Mouse (Mus musculus): Measurements from ENCODE around the gene Srf. TPM values are rescaled to one million over a fixed set of nuclear protein-coding genes. Genes with fewer than 3 reads are reported as not detected.
"Not testable (repeated sequence)": the region's sequence is repeated elsewhere in the genome, so short reads cannot be mapped to it uniquely, and the experiment has no call there.

The Srf gene
- polyA plus RNA-seq, 1 experiment, result 61.2 TPM

GRCm38 (mm10) chr17:46559146-46559545, 3.2 kb upstream of the Srf start:
- no peak overlapping the region for H3K4me3 ChIP-seq (ENCODE audit: insufficient read depth, low read length)
- H3K27ac ChIP-seq (ENCODE audit: insufficient read depth, low read length), result no peak overlapping the region
- H3K4me1 ChIP-seq (ENCODE audit: control insufficient read depth, insufficient read depth, low read length), result peaks cover 2% of the 10 kb centered on the region; the same call in 1 of the 2 replicates
- no peak for TF ChIP-seq CTCF (IDR thresholded peaks at IDR 0.05; ENCODE audit: borderline replicate concordance, insufficient read depth, low read length)
- TF ChIP-seq POLR2A (IDR thresholded peaks at IDR 0.05; ENCODE audit: low read depth, low read length), result no peak

- no peak overlapping the region for H3K4me3 ChIP-seq (ENCODE audit: insufficient read depth, low read length)
- TF ChIP-seq POLR2A (IDR thresholded peaks at IDR 0.05; ENCODE audit: low read depth, low read length) (no peak), CTCF (IDR thresholded peaks at IDR 0.05; ENCODE audit: borderline replicate concordance, insufficient read depth, low read length) (no peak)
- peaks cover 2% of the 10 kb centered on the region; the same call in 1 of the 2 replicates for H3K4me1 ChIP-seq (ENCODE audit: control insufficient read depth, insufficient read depth, low read length)
- no peak overlapping the region for H3K27ac ChIP-seq (ENCODE audit: insufficient read depth, low read length)
These were observed 2.2 kb upstream of the Srf start for GRCm38 (mm10) chr17:46558151-46558550.

GRCm38 (mm10) chr17:46557321-46557720, 1.3 kb upstream of the Srf start:
- H3K27ac ChIP-seq (ENCODE audit: insufficient read depth, low read length), result peak overlapping the region; percentile 82; the same call in 1 of the 2 replicates
- H3K4me1 ChIP-seq (ENCODE audit: control insufficient read depth, insufficient read depth, low read length); H3K4me3 ChIP-seq (ENCODE audit: insufficient read depth, low read length): not testable (repeated sequence)

GRCm38 (mm10) chr17:46556584-46556945, 590 bp upstream of the Srf start:
- Histone ChIP-seq H3K4me1 (ENCODE audit: control insufficient read depth, insufficient read depth, low read length) (peaks cover 2% of the 10 kb centered on the region; the same call in 1 of the 2 replicates), H3K4me3 (ENCODE audit: insufficient read depth, low read length) (peak overlapping the region; percentile 30), H3K27ac (ENCODE audit: insufficient read depth, low read length) (peak overlapping the region; percentile 82)
- TF ChIP-seq CTCF (IDR thresholded peaks at IDR 0.05; ENCODE audit: borderline replicate concordance, insufficient read depth, low read length) (no peak), POLR2A (IDR thresholded peaks at IDR 0.05; ENCODE audit: low read depth, low read length) (peak; percentile 5; the same call in 1 of the 2 replicates)

GRCm38 (mm10) chr17:46554977-46555672, 850 bp downstream of the Srf start:
- Histone ChIP-seq H3K4me3 (ENCODE audit: insufficient read depth, low read length) (peak overlapping the region; percentile 90), H3K4me1 (ENCODE audit: control insufficient read depth, insufficient read depth, low read length) (peaks cover 2% of the 10 kb centered on the region; the same call in 1 of the 2 replicates)

GRCm38 (mm10) chr17:46554646-46554976, 1.4 kb downstream of the Srf start:
- peaks cover 2% of the 10 kb centered on the region; the same call in 1 of the 2 replicates for H3K4me1 ChIP-seq (ENCODE audit: control insufficient read depth, insufficient read depth, low read length)
- peak overlapping the region; percentile 90 for H3K4me3 ChIP-seq (ENCODE audit: insufficient read depth, low read length)
- H3K27ac ChIP-seq (ENCODE audit: insufficient read depth, low read length), result peak overlapping the region; percentile 79
- TF ChIP-seq POLR2A (IDR thresholded peaks at IDR 0.05; ENCODE audit: low read depth, low read length) (peak; percentile 45; the same call in 1 of the 2 replicates), CTCF (IDR thresholded peaks at IDR 0.05; ENCODE audit: borderline replicate concordance, insufficient read depth, low read length) (no peak)

More at GRCm38 (mm10) chr17:46554977-46555672, 850 bp downstream of the Srf start:
- TF ChIP-seq CTCF (IDR thresholded peaks at IDR 0.05; ENCODE audit: borderline replicate concordance, insufficient read depth, low read length) (no peak), POLR2A (IDR thresholded peaks at IDR 0.05; ENCODE audit: low read depth, low read length) (peak; percentile 11; the same call in 1 of the 2 replicates)
- H3K27ac ChIP-seq (ENCODE audit: insufficient read depth, low read length), result peak overlapping the region; percentile 79

- H3K27ac ChIP-seq (ENCODE audit: insufficient read depth, low read length), result peak overlapping the region; percentile 79
- no peak for TF ChIP-seq CTCF (IDR thresholded peaks at IDR 0.05; ENCODE audit: borderline replicate concordance, insufficient read depth, low read length)
- TF ChIP-seq POLR2A (IDR thresholded peaks at IDR 0.05; ENCODE audit: low read depth, low read length), result peak; percentile 25; the same call in 1 of the 2 replicates
- H3K4me3 ChIP-seq (ENCODE audit: insufficient read depth, low read length), result peak overlapping the region; percentile 90
- H3K4me1 ChIP-seq (ENCODE audit: control insufficient read depth, insufficient read depth, low read length), result peaks cover 2% of the 10 kb centered on the region; the same call in 1 of the 2 replicates
These were observed 2.0 kb downstream of the Srf start for GRCm38 (mm10) chr17:46553926-46554325.

- H3K4me1 ChIP-seq (ENCODE audit: control insufficient read depth, insufficient read depth, low read length), result peaks cover 2% of the 10 kb centered on the region; the same call in 1 of the 2 replicates
- TF ChIP-seq CTCF (IDR thresholded peaks at IDR 0.05; ENCODE audit: borderline replicate concordance, insufficient read depth, low read length), result no peak
- TF ChIP-seq POLR2A (IDR thresholded peaks at IDR 0.05; ENCODE audit: low read depth, low read length), result peak; percentile 41
- peak overlapping the region; percentile 79 for H3K27ac ChIP-seq (ENCODE audit: insufficient read depth, low read length)
- peak overlapping the region; percentile 90 for H3K4me3 ChIP-seq (ENCODE audit: insufficient read depth, low read length)
These were observed 2.5 kb downstream of the Srf start for GRCm38 (mm10) chr17:46553469-46553868.

GRCm38 (mm10) chr17:46552841-46553423, 3.0 kb downstream of the Srf start:
- Histone ChIP-seq H3K4me1 (ENCODE audit: control insufficient read depth, insufficient read depth, low read length) (peaks cover 2% of the 10 kb centered on the region; the same call in 1 of the 2 replicates), H3K4me3 (ENCODE audit: insufficient read depth, low read length) (peak overlapping the region; percentile 90), H3K27ac (ENCODE audit: insufficient read depth, low read length) (peak overlapping the region; percentile 83)
- no peak for TF ChIP-seq CTCF (IDR thresholded peaks at IDR 0.05; ENCODE audit: borderline replicate concordance, insufficient read depth, low read length)
- peak; percentile 32; the same call in 1 of the 2 replicates for TF ChIP-seq POLR2A (IDR thresholded peaks at IDR 0.05; ENCODE audit: low read depth, low read length)

GRCm38 (mm10) chr17:46552151-46552550, 3.8 kb downstream of the Srf start:
- 0 out of 2 replicates have a peak overlapping the region, but pooled peaks have one; percentile 4 for H3K27ac ChIP-seq (ENCODE audit: insufficient read depth, low read length)
- H3K4me3 ChIP-seq (ENCODE audit: insufficient read depth, low read length), result no peak overlapping the region

More at GRCm38 (mm10) chr17:46552151-46552550, 3.8 kb downstream of the Srf start:
- peaks cover 4% of the 10 kb centered on the region; the same call in 1 of the 2 replicates for H3K4me1 ChIP-seq (ENCODE audit: control insufficient read depth, insufficient read depth, low read length)
- TF ChIP-seq CTCF (IDR thresholded peaks at IDR 0.05; ENCODE audit: borderline replicate concordance, insufficient read depth, low read length) (no peak), POLR2A (IDR thresholded peaks at IDR 0.05; ENCODE audit: low read depth, low read length) (no peak)
